Mouse (Mus musculus): ENCODE data around the gene Armh3. TPM values are rescaled to one million over a fixed set of nuclear protein-coding genes. Genes with fewer than 3 reads are reported as not detected.
A peak's percentile ranks its signal among the peaks of the same experiment; 100 is the strongest.

Armh3 gene
- polyA plus RNA-seq, 2 experiments = 13.6 to 13.7 TPM

- Histone ChIP-seq H3K4me1 (ENCODE audit: control insufficient read depth, insufficient read depth, low read length) (0 out of 2 replicates have a peak, but pooled peaks cover 3% of the 10 kb centered on the region), H3K27ac (replicated peaks; ENCODE audit: low read depth, low read length) (no peak overlapping the region), H3K9me3 (ENCODE audit: control insufficient read depth, low read length) (no peaks in the 10 kb centered on the region), H3K9ac (ENCODE audit: low read depth, low read length, severe bottlenecking) (no peak overlapping the region), H3K27me3 (ENCODE audit: control insufficient read depth, insufficient read depth, low read length) (no peaks in the 10 kb centered on the region), H3K4me2 (replicated peaks; ENCODE audit: low read depth, low read length, severe bottlenecking) (no peak overlapping the region), H3K4me3 (replicated peaks; ENCODE audit: low read length) (no peak overlapping the region), H3K36me3 (ENCODE audit: control insufficient read depth, insufficient read depth, low read length) (no peaks in the 10 kb centered on the region)
- ATAC-seq (ENCODE audit: low FRiP score, low read depth) (no peak), DNase-seq (ENCODE audit: low spot score) (peak; percentile 40)
- WGBS = 47% methylated on average over 4 of the region's 4 CpGs
- no peak for TF ChIP-seq POLR2A (IDR thresholded peaks at IDR 0.05; ENCODE audit: borderline replicate concordance, extremely low read depth, insufficient read depth, insufficient read length)
These were observed 210.0 kb downstream of the Armh3 start for GRCm38 (mm10) chr19:45788337-45788736.

DNA sequence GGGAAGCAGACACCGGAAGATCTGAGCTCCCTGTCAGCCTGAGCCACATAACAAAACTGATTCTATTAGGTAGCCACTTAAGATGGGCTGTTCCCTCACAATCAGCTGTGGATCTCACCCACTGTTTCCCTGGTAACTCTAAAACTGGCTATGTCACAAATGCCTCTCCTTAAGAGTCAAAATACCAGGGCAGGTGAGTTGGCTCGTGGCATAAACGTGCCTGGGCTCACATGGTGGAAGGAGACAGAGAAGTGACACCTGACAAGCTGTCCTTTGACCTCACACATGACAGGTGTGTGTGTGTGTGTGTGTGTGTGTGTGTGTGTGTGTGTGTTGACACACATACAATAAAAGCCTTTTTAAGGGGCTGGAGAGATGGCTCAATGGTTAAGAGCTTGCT is 210.8 kb downstream of the Armh3 start:
- no peak for TF ChIP-seq POLR2A (IDR thresholded peaks at IDR 0.05; ENCODE audit: borderline replicate concordance, extremely low read depth, insufficient read depth, insufficient read length)
- DNase-seq (ENCODE audit: low spot score) (no peak), ATAC-seq (ENCODE audit: low FRiP score, low read depth) (no peak)
- no peaks in the 10 kb centered on the region for H3K36me3 ChIP-seq (ENCODE audit: control insufficient read depth, insufficient read depth, low read length)
- WGBS = 74% methylated on average over 3 of the region's 3 CpGs
- H3K4me2 ChIP-seq (replicated peaks; ENCODE audit: low read depth, low read length, severe bottlenecking) = no peak overlapping the region
- H3K27ac ChIP-seq (replicated peaks; ENCODE audit: low read depth, low read length) = no peak overlapping the region
- H3K4me3 ChIP-seq (replicated peaks; ENCODE audit: low read length) = no peak overlapping the region
- no peaks in the 10 kb centered on the region for H3K27me3 ChIP-seq (ENCODE audit: control insufficient read depth, insufficient read depth, low read length)
- H3K9me3 ChIP-seq (ENCODE audit: control insufficient read depth, low read length) = no peaks in the 10 kb centered on the region
- no peak overlapping the region for H3K9ac ChIP-seq (ENCODE audit: low read depth, low read length, severe bottlenecking)
- 0 out of 2 replicates have a peak, but pooled peaks cover 3% of the 10 kb centered on the region for H3K4me1 ChIP-seq (ENCODE audit: control insufficient read depth, insufficient read depth, low read length)

GRCm38 (mm10) chr19:45785470-45785869 is 212.8 kb downstream of the Armh3 start:
- Histone ChIP-seq H3K36me3 (ENCODE audit: control insufficient read depth, insufficient read depth, low read length) (peaks cover 8% of the 10 kb centered on the region; the same call in 1 of the 2 replicates), H3K4me3 (replicated peaks; ENCODE audit: low read length) (no peak overlapping the region), H3K27ac (replicated peaks; ENCODE audit: low read depth, low read length) (no peak overlapping the region), H3K4me2 (replicated peaks; ENCODE audit: low read depth, low read length, severe bottlenecking) (no peak overlapping the region), H3K27me3 (ENCODE audit: control insufficient read depth, insufficient read depth, low read length) (no peaks in the 10 kb centered on the region), H3K9me3 (ENCODE audit: control insufficient read depth, low read length) (no peaks in the 10 kb centered on the region), H3K4me1 (ENCODE audit: control insufficient read depth, insufficient read depth, low read length) (peaks cover 20% of the 10 kb centered on the region), H3K9ac (ENCODE audit: low read depth, low read length, severe bottlenecking) (no peak overlapping the region)
- DNase-seq (ENCODE audit: low spot score) (no peak), ATAC-seq (ENCODE audit: low FRiP score, low read depth) (no peak)
- TF ChIP-seq POLR2A (IDR thresholded peaks at IDR 0.05; ENCODE audit: borderline replicate concordance, extremely low read depth, insufficient read depth, insufficient read length) = no peak
- 69% methylated on average over 3 of the region's 3 CpGs for WGBS

DNA sequence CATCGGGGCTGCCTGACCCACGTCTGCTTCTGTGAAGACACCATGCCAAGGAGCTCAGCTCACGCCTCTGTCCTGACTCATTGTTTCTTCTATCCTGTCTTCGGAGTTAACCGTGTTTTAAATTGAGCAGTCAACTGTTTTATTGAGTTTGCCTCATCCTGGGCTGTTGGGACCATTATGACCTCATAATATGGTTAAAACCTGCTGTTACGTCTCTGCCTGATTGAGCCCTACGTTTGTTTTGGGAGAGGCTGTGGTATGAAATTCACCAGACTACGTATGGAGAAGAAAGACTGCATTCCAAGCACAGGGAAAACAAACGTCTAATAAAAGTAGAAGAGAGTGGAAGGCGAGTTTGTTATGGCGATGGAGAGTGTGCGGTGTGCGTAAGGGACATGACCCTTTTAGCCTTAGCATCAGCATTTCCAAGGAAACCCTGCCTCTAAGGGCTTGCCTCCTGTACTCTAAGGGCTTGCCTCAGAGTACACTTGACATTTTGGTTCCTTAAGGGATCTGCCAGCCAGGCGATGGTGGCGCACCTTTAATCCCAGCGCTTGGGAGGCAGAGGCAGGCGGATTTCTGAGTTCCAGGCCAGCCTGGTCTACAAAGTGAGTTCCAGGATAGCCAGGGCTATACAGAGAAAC is 214.2 kb downstream of the Armh3 start:
- H3K4me3 ChIP-seq (replicated peaks; ENCODE audit: low read length) = peak overlapping the region; percentile 100
- WGBS = 30% methylated on average over 17 of the region's 17 CpGs
- peak overlapping the region; percentile 97 for H3K9ac ChIP-seq (ENCODE audit: low read depth, low read length, severe bottlenecking)

GRCm38 (mm10) chr19:45783181-45783932 is 214.9 kb downstream of the Armh3 start, which contains the start of gene Mgea5:
Mgea5 (minus strand) TSS chr19:45783837.
- peak within 1 kb of the TSS; percentile 97 for H3K9ac ChIP-seq (ENCODE audit: low read depth, low read length, severe bottlenecking)
- WGBS = 2% methylated on average over 37 of the region's 71 CpGs
- TF ChIP-seq POLR2A (IDR thresholded peaks at IDR 0.05; ENCODE audit: borderline replicate concordance, extremely low read depth, insufficient read depth, insufficient read length) = 0 out of 2 replicates have a peak, but pooled peaks have one; percentile 82

More for the DNA sequence above, 214.2 kb downstream of the Armh3 start:
- H3K9me3 ChIP-seq (ENCODE audit: control insufficient read depth, low read length) = no peaks in the 10 kb centered on the region
- H3K4me2 ChIP-seq (replicated peaks; ENCODE audit: low read depth, low read length, severe bottlenecking) = peak overlapping the region; percentile 62
- no peak for TF ChIP-seq POLR2A (IDR thresholded peaks at IDR 0.05; ENCODE audit: borderline replicate concordance, extremely low read depth, insufficient read depth, insufficient read length)
- no peaks in the 10 kb centered on the region for H3K27me3 ChIP-seq (ENCODE audit: control insufficient read depth, insufficient read depth, low read length)
- no peak for ATAC-seq (ENCODE audit: low FRiP score, low read depth)
- peak overlapping the region; percentile 61; the same call in 1 of the 2 replicates for H3K27ac ChIP-seq (replicated peaks; ENCODE audit: low read depth, low read length)
- H3K4me1 ChIP-seq (ENCODE audit: control insufficient read depth, insufficient read depth, low read length) = peaks cover 29% of the 10 kb centered on the region
- H3K36me3 ChIP-seq (ENCODE audit: control insufficient read depth, insufficient read depth, low read length) = peaks cover 21% of the 10 kb centered on the region
- no peak for DNase-seq (ENCODE audit: low spot score)

More at GRCm38 (mm10) chr19:45783181-45783932, 214.9 kb downstream of the Armh3 start, which contains the start of gene Mgea5:
- Histone ChIP-seq H3K4me2 (replicated peaks; ENCODE audit: low read depth, low read length, severe bottlenecking) (peak within 1 kb of the TSS; percentile 62), H3K4me1 (ENCODE audit: control insufficient read depth, insufficient read depth, low read length) (peaks cover 29% of the 10 kb centered on the region), H3K4me3 (replicated peaks; ENCODE audit: low read length) (peak within 1 kb of the TSS; percentile 100), H3K27ac (replicated peaks; ENCODE audit: low read depth, low read length) (peak within 1 kb of the TSS; percentile 97), H3K9me3 (ENCODE audit: control insufficient read depth, low read length) (no peaks in the 10 kb centered on the region), H3K27me3 (ENCODE audit: control insufficient read depth, insufficient read depth, low read length) (no peaks in the 10 kb centered on the region), H3K36me3 (ENCODE audit: control insufficient read depth, insufficient read depth, low read length) (peaks cover 28% of the 10 kb centered on the region)
- DNase-seq (ENCODE audit: low spot score) = peak; percentile 98
- ATAC-seq (ENCODE audit: low FRiP score, low read depth) = peak; percentile 98
